In genomic region chrX:55584758-55585157, GRCm38 (mm10) we compare ENCODE assay signal across 7 mouse cellular contexts.
DNase-seq lines count a peak whose midpoint lies in the region; ATAC-seq and TF ChIP-seq lines count a peak whose summit lies in the region.
"Not testable (repeated sequence)": the region's sequence is repeated elsewhere in the genome, so short reads cannot be mapped to it uniquely, and the experiment has no call there.

No protein-coding gene starts in this region.

- WGBS in lung, postnatal 0 days: 30% methylated on average over 3 of the region's 5 CpGs

- H3K27ac ChIP-seq in lung, postnatal 0 days (ENCODE audit: low read length): not testable (repeated sequence)

- DNase-seq in NIH3T3 (ENCODE audit: low read depth): peak; percentile 20
- peak; percentile 1 for DNase-seq in adrenal gland, postnatal 10 days
- peak; percentile 0 to 22 for DNase-seq in heart, adult 18-20 months
- DNase-seq in kidney, postnatal 10 days: peak; percentile 4
- peak; percentile 0 for DNase-seq in left cerebral cortex, adult 11 months (ENCODE audit: low spot score)
- DNase-seq in lung, postnatal 0 days (ENCODE audit: low spot score): not testable (repeated sequence)
- peak; percentile 1 for DNase-seq in retina, embryonic 14.5 days (ENCODE audit: low spot score)

- not testable (repeated sequence) for H3K9ac ChIP-seq in lung, postnatal 0 days (replicated peaks; ENCODE audit: low read depth)

- H3K4me1 ChIP-seq in lung, postnatal 0 days (ENCODE audit: insufficient read depth, low read depth, low read length): not testable (repeated sequence)

- not testable (repeated sequence) for H3K9me3 ChIP-seq in lung, postnatal 0 days (ENCODE audit: low read length)

- H3K4me2 ChIP-seq in lung, postnatal 0 days (replicated peaks; ENCODE audit: low read depth, low read length): not testable (repeated sequence)

- peak; percentile 32 for TF ChIP-seq CTCF in lung, postnatal 0 days (IDR thresholded peaks at IDR 0.05)

- not testable (repeated sequence) for H3K27me3 ChIP-seq in lung, postnatal 0 days (replicated peaks; ENCODE audit: insufficient read depth, low read length)

- not testable (repeated sequence) for TF ChIP-seq EP300 in lung, postnatal 0 days (IDR thresholded peaks at IDR 0.05)

- not testable (repeated sequence) for ATAC-seq in lung, postnatal 0 days

- H3K36me3 ChIP-seq in lung, postnatal 0 days (ENCODE audit: insufficient read depth, low read length): not testable (repeated sequence)

- not testable (repeated sequence) for H3K4me3 ChIP-seq in lung, postnatal 0 days (ENCODE audit: low read depth, low read length)
